Mouse (Mus musculus) kidney, postnatal 0 days (tissue): ENCODE measurements at regions not wholly inside any gene's neighbourhood (a gene's known extent, or its start where the extent isn't known, plus 50 kb on each side); places are given as distances from the start of the nearest gene placed in this dataset.
A peak's percentile ranks its signal among the peaks of the same experiment; 100 is the strongest.

Source experiments
- ATAC-seq: fragments of 200-750 bp; cut with Nextera tagmentation; replicated peaks from 2 replicates; pipeline ENCODE4 v1.8.0; 2017; ENCODE audit warnings: low read depth, moderate number of reproducible peaks, moderate TSS enrichment, moderate library complexity; ENCODE audit not compliant: low FRiP score
- DNase-seq: peaks from one replicate; pipeline ENCODE4 v3.0.0-alpha.2; 2016; ENCODE audit warnings: low spot score
- H3K27ac ChIP-seq: fragments of 300-500 bp; sonication (generic); 2 replicates; pipeline ENCODE4 v1.5.1; 2014; ENCODE audit warnings: mild to moderate bottlenecking
- H3K27me3 ChIP-seq: fragments of 300-500 bp; sonication (generic); 2 replicates; pipeline ENCODE4 v1.6.1; 2014; ENCODE audit warnings: low read length, mixed read lengths; ENCODE audit not compliant: insufficient read depth
- H3K36me3 ChIP-seq: fragments of 300-500 bp; sonication (generic); 2 replicates; pipeline ENCODE4 v1.6.1; 2014; ENCODE audit warnings: low read length, mixed read lengths; ENCODE audit not compliant: insufficient read depth
- H3K4me1 ChIP-seq: fragments of 300-500 bp; sonication (generic); replicated peaks from 2 replicates; pipeline ENCODE4 v1.6.1; 2014; ENCODE audit warnings: antibody characterized with exemption, low read length, mixed read lengths; ENCODE audit not compliant: insufficient read depth
- H3K4me2 ChIP-seq: fragments of 300-500 bp; sonication (generic); 2 replicates; pipeline ENCODE4 v1.6.1; 2014; ENCODE audit warnings: mild to moderate bottlenecking, low read length, moderate library complexity, mixed read lengths
- H3K4me3 ChIP-seq: fragments of 300-500 bp; sonication (generic); replicated peaks from 2 replicates; pipeline ENCODE4 v1.5.1; 2014; ENCODE audit warnings: low read depth, low read length
- H3K9ac ChIP-seq: fragments of 300-500 bp; sonication (generic); 2 replicates; pipeline ENCODE4 v1.6.1; 2014; ENCODE audit warnings: low read depth, low read length
- H3K9me3 ChIP-seq: fragments of 300-500 bp; sonication (generic); replicated peaks from 2 replicates; pipeline ENCODE4 v1.6.1; 2016; ENCODE audit warnings: low read length, inconsistent platforms, mixed read lengths
- CTCF ChIP-seq: IDR thresholded peaks from 2 replicates; pipeline ENCODE4 v1.5.1; 2016; ENCODE audit warnings: antibody characterized with exemption, low read depth, mild to moderate bottlenecking, moderate library complexity
- WGBS: fragments of 180-500 bp; shearing (Covaris S2); extraction: QIAGEN DNeasy Blood & Tissue Kit; methylation state at CpG from one replicate; pipeline ENCODE4 v1.1.7; 2014; 5-methylcytosine and 5-hydroxymethylcytosine counted together

GRCm38 (mm10) chr16:86159021-86159815, 257.6 kb upstream of the Adamts5 start:
- Histone ChIP-seq H3K27ac (no peak overlapping the region), H3K9me3 (no peaks in the 10 kb centered on the region), H3K4me2 (no peak overlapping the region), H3K27me3 (no peaks in the 10 kb centered on the region), H3K36me3 (no peaks in the 10 kb centered on the region), H3K4me1 (no peaks in the 10 kb centered on the region), H3K4me3 (no peak overlapping the region), H3K9ac (no peak overlapping the region)
- no peak for TF ChIP-seq CTCF
- 68% methylated on average over 4 of the region's 4 CpGs for WGBS
- DNase-seq = peak; percentile 18
- ATAC-seq = no peak

- H3K27me3 ChIP-seq = no peaks in the 10 kb centered on the region
- no peak overlapping the region for H3K4me2 ChIP-seq
- no peak overlapping the region for H3K9ac ChIP-seq
- no peak overlapping the region for H3K4me3 ChIP-seq
- no peaks in the 10 kb centered on the region for H3K4me1 ChIP-seq
- 67% methylated on average over 3 of the region's 3 CpGs for WGBS
- H3K9me3 ChIP-seq = no peaks in the 10 kb centered on the region
- no peak for ATAC-seq
- H3K27ac ChIP-seq = no peak overlapping the region
- no peak for TF ChIP-seq CTCF
- no peaks in the 10 kb centered on the region for H3K36me3 ChIP-seq
- DNase-seq = no peak
These were observed 236.5 kb upstream of the Adamts5 start for GRCm38 (mm10) chr16:86138171-86138570.

GRCm38 (mm10) chr16:86136169-86136568, 234.5 kb upstream of the Adamts5 start:
- H3K4me2 ChIP-seq = no peak overlapping the region
- H3K9me3 ChIP-seq = no peaks in the 10 kb centered on the region
- H3K4me3 ChIP-seq = no peak overlapping the region
- no peak for TF ChIP-seq CTCF
- H3K9ac ChIP-seq = no peak overlapping the region
- DNase-seq (no peak), ATAC-seq (no peak)
- H3K36me3 ChIP-seq = no peaks in the 10 kb centered on the region
- H3K27me3 ChIP-seq = no peaks in the 10 kb centered on the region
- H3K4me1 ChIP-seq = no peaks in the 10 kb centered on the region
- no peak overlapping the region for H3K27ac ChIP-seq
- WGBS = 42% methylated on average over 3 of the region's 3 CpGs

- Histone ChIP-seq H3K4me1 (no peaks in the 10 kb centered on the region), H3K4me2 (no peak overlapping the region), H3K9ac (no peak overlapping the region), H3K9me3 (no peaks in the 10 kb centered on the region), H3K4me3 (no peak overlapping the region), H3K36me3 (no peaks in the 10 kb centered on the region), H3K27me3 (no peaks in the 10 kb centered on the region), H3K27ac (no peak overlapping the region)
- TF ChIP-seq CTCF = no peak
- 86% methylated on average over 4 of the region's 4 CpGs for WGBS
- DNase-seq (no peak), ATAC-seq (no peak)
These were observed 225.8 kb upstream of the Adamts5 start for GRCm38 (mm10) chr16:86127391-86127790.

- no peak for TF ChIP-seq CTCF
- no peaks in the 10 kb centered on the region for H3K36me3 ChIP-seq
- no peaks in the 10 kb centered on the region for H3K9me3 ChIP-seq
- ATAC-seq (no peak), DNase-seq (no peak)
- no peak overlapping the region for H3K9ac ChIP-seq
- no peak overlapping the region for H3K4me3 ChIP-seq
- H3K27me3 ChIP-seq = no peaks in the 10 kb centered on the region
- H3K4me1 ChIP-seq = no peaks in the 10 kb centered on the region
- 96% methylated on average over 1 of the region's 1 CpGs for WGBS
- H3K27ac ChIP-seq = no peak overlapping the region
- H3K4me2 ChIP-seq = no peak overlapping the region
These were observed 222.6 kb upstream of the Adamts5 start for GRCm38 (mm10) chr16:86124182-86124581.

GRCm38 (mm10) chr16:86122936-86123335, 221.3 kb upstream of the Adamts5 start:
- H3K4me3 ChIP-seq = no peak overlapping the region
- no peaks in the 10 kb centered on the region for H3K27me3 ChIP-seq
- TF ChIP-seq CTCF = no peak
- no peak overlapping the region for H3K9ac ChIP-seq
- no peaks in the 10 kb centered on the region for H3K36me3 ChIP-seq
- H3K9me3 ChIP-seq = no peaks in the 10 kb centered on the region
- H3K4me2 ChIP-seq = no peak overlapping the region
- DNase-seq (peak; percentile 71), ATAC-seq (no peak)
- H3K4me1 ChIP-seq = no peaks in the 10 kb centered on the region
- H3K27ac ChIP-seq = no peak overlapping the region
- 14% methylated on average over 1 of the region's 1 CpGs for WGBS

- H3K4me2 ChIP-seq = no peak overlapping the region
- no peaks in the 10 kb centered on the region for H3K4me1 ChIP-seq
- H3K36me3 ChIP-seq = no peaks in the 10 kb centered on the region
- H3K27me3 ChIP-seq = no peaks in the 10 kb centered on the region
- DNase-seq = no peak
- H3K9me3 ChIP-seq = no peaks in the 10 kb centered on the region
- no peak overlapping the region for H3K9ac ChIP-seq
- H3K4me3 ChIP-seq = no peak overlapping the region
- no peak for TF ChIP-seq CTCF
- H3K27ac ChIP-seq = no peak overlapping the region
- no peak for ATAC-seq
These were observed 216.3 kb upstream of the Adamts5 start for GRCm38 (mm10) chr16:86117959-86118358.
